Mouse (Mus musculus) kidney, adult 2 months (tissue): Measurements from ENCODE around the gene Ilvbl. TPM values are rescaled to one million over a fixed set of nuclear protein-coding genes. Genes with fewer than 3 reads are reported as not detected.

Source experiments
- DNase-seq: peaks from one replicate; pipeline ENCODE4 v3.0.0; 2021
- H3K27ac ChIP-seq: fragments of 200-500 bp; 2 replicates; pipeline ENCODE4 v1.5.1; 2012; ENCODE audit warnings: low read depth, low read length, control low read depth, inconsistent platforms; ENCODE audit not compliant: insufficient read depth
- H3K27me3 ChIP-seq: fragments of 200-500 bp; replicated peaks from 2 replicates; pipeline ENCODE4 v1.6.1; 2012; ENCODE audit warnings: mild to moderate bottlenecking, moderate library complexity, low read length, inconsistent platforms; ENCODE audit not compliant: control insufficient read depth, insufficient read depth
- H3K36me3 ChIP-seq: fragments of 200-500 bp; 2 replicates; pipeline ENCODE4 v1.6.1; 2012; ENCODE audit warnings: mild to moderate bottlenecking, moderate library complexity, low read length, inconsistent platforms; ENCODE audit not compliant: control insufficient read depth, insufficient read depth
- H3K4me1 ChIP-seq: fragments of 200-500 bp; 2 replicates; pipeline ENCODE4 v1.6.1; 2011; ENCODE audit warnings: low read length; ENCODE audit not compliant: control insufficient read depth, insufficient read depth
- H3K4me3 ChIP-seq: fragments of 200-500 bp; 2 replicates; pipeline ENCODE4 v1.5.1; 2011; ENCODE audit warnings: mild to moderate bottlenecking, low read depth, low read length, control low read depth; ENCODE audit not compliant: insufficient read depth
- CTCF ChIP-seq: fragments of 200-500 bp; conservative IDR thresholded peaks from 2 replicates; pipeline ENCODE4 v1.5.1; 2011; ENCODE audit warnings: low read depth, mild to moderate bottlenecking, control low read depth, low read length, moderate library complexity, mixed read lengths; ENCODE audit not compliant: insufficient read depth, insufficient read length
- POLR2A ChIP-seq: fragments of 200-500 bp; IDR thresholded peaks from one replicate; pipeline ENCODE4 v1.6.1; 2011; ENCODE audit warnings: low read depth, low read length, control low read depth
- WGBS: fragments of 180-500 bp; shearing (Covaris S2); methylation state at CpG from one replicate; pipeline ENCODE4 v1.1.7; 2018; 5-methylcytosine and 5-hydroxymethylcytosine counted together
- polyA plus RNA-seq: library from polyadenylated mRNA; depleted of rRNA; stranded (reverse); fragments of >200 nt; gene quantifications from 2 replicates; pipeline ENCODE4 v1.2.3, GENCODE M21; 2012

The Ilvbl gene
- polyA plus RNA-seq, 1 experiment, result 60.6 TPM

DNA sequence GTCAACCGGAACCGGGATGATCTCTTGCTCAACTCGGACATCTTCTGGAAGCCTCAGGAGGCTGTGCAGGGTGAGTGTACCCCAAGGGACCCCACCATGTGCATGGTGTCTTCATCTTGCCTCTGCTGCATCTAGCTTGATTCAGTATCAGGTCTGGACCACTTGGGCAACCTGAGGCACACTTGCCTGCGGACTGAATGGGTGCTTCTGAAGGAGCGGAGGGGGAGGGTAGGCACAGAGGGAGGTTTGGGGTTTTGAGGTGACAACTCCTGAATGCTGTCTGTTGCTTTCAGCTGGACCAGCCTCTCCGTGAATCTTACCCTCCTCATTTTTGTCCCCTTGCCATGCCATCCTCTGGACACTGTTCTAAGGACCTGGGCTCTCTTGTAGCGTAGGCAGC is 7.0 kb downstream of the Ilvbl start:
- TF ChIP-seq POLR2A, result no peak
- TF ChIP-seq CTCF, result no peak
- Histone ChIP-seq H3K4me3 (no peak overlapping the region), H3K36me3 (peaks cover 4% of the 10 kb centered on the region; the same call in 1 of the 2 replicates), H3K27ac (no peak overlapping the region), H3K4me1 (no peaks in the 10 kb centered on the region), H3K27me3 (no peaks in the 10 kb centered on the region)
- DNase-seq, result no peak
- WGBS, result 91% methylated on average over 7 of the region's 7 CpGs

- H3K27ac ChIP-seq, result no peak overlapping the region
- 72% methylated on average over 9 of the region's 9 CpGs for WGBS
- TF ChIP-seq POLR2A (no peak), CTCF (no peak)
Measured at GRCm38 (mm10) chr10:78583347-78583746, 9.2 kb downstream of the Ilvbl start.

GRCm38 (mm10) chr10:78583939-78584338 is 9.8 kb downstream of the Ilvbl start:
- TF ChIP-seq CTCF (no peak), POLR2A (no peak)
- no peak overlapping the region for H3K27ac ChIP-seq
- H3K4me3 ChIP-seq, result no peak overlapping the region
- peaks cover 4% of the 10 kb centered on the region; the same call in 1 of the 2 replicates for H3K36me3 ChIP-seq
- DNase-seq, result no peak
- 68% methylated on average over 3 of the region's 3 CpGs for WGBS
- no peaks in the 10 kb centered on the region for H3K27me3 ChIP-seq
- no peaks in the 10 kb centered on the region for H3K4me1 ChIP-seq

More at GRCm38 (mm10) chr10:78583347-78583746, 9.2 kb downstream of the Ilvbl start:
- no peak for DNase-seq
- Histone ChIP-seq H3K4me3 (no peak overlapping the region), H3K36me3 (peaks cover 4% of the 10 kb centered on the region; the same call in 1 of the 2 replicates), H3K4me1 (no peaks in the 10 kb centered on the region), H3K27me3 (no peaks in the 10 kb centered on the region)

- 89% methylated on average over 1 of the region's 1 CpGs for WGBS
Measured at GRCm38 (mm10) chr10:78584996-78585395, 10.8 kb downstream of the Ilvbl start.

DNA sequence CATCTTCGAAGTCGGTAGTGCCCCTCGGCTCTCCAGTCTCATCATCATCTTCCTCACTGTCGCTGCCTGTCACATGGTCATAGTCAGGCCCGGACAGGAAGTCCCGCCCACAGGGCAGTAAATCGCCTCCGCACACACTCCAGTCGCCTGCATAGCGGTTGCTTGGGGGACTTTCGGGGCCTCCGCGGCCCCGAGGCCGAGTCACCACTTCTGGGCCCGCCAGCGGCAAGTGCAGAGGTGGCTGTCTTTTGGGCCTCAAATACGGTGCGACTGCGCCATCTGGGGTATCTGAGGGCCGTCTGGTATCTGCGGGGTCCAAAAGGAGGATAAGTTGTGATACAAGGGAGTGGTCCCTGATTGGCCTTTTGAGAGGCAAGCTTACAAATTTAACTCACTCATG is 11.5 kb downstream of the Ilvbl start:
- 84% methylated on average over 22 of the region's 22 CpGs for WGBS
- no peak for TF ChIP-seq POLR2A
- no peak for TF ChIP-seq CTCF
- no peak for DNase-seq
- Histone ChIP-seq H3K36me3 (peaks cover 4% of the 10 kb centered on the region; the same call in 1 of the 2 replicates), H3K27me3 (no peaks in the 10 kb centered on the region), H3K27ac (no peak overlapping the region), H3K4me1 (no peaks in the 10 kb centered on the region), H3K4me3 (no peak overlapping the region)

More at GRCm38 (mm10) chr10:78584996-78585395, 10.8 kb downstream of the Ilvbl start:
- Histone ChIP-seq H3K4me3 (no peak overlapping the region), H3K4me1 (no peaks in the 10 kb centered on the region), H3K27ac (no peak overlapping the region), H3K36me3 (peaks cover 4% of the 10 kb centered on the region; the same call in 1 of the 2 replicates), H3K27me3 (no peaks in the 10 kb centered on the region)
- TF ChIP-seq POLR2A (no peak), CTCF (no peak)
- DNase-seq, result no peak

GRCm38 (mm10) chr10:78586026-78586425 is 11.9 kb downstream of the Ilvbl start:
- 96% methylated on average over 13 of the region's 13 CpGs for WGBS
- TF ChIP-seq POLR2A, result no peak
- no peak for TF ChIP-seq CTCF
- Histone ChIP-seq H3K4me1 (no peaks in the 10 kb centered on the region), H3K36me3 (peaks cover 4% of the 10 kb centered on the region; the same call in 1 of the 2 replicates), H3K27me3 (no peaks in the 10 kb centered on the region), H3K4me3 (no peak overlapping the region), H3K27ac (no peak overlapping the region)
- no peak for DNase-seq

DNA sequence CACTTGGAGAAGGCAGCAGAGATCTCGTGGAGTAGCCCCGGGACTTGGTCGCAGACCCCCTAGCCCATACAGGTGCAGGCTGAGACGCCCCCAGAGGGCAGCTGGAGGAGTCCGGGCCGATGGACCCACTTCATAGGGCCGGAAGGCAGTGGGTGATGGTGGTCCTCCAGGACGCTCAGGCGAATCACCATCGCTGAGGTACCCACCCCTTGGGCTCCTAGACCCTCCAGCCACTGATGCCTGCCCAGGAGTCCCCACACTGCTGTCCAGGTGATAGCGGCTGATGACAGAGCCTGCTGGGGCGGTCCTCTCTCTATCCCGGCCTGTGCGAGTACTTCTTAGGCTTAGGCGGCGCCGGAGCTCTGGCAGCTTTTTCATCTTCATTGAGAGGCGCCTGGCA is 15.1 kb downstream of the Ilvbl start:
- no peak for TF ChIP-seq POLR2A
- Histone ChIP-seq H3K4me1 (peaks cover 8% of the 10 kb centered on the region; the same call in 1 of the 2 replicates), H3K27me3 (no peaks in the 10 kb centered on the region), H3K4me3 (no peak overlapping the region), H3K27ac (no peak overlapping the region), H3K36me3 (peaks cover 4% of the 10 kb centered on the region; the same call in 1 of the 2 replicates)
- 99% methylated on average over 18 of the region's 18 CpGs for WGBS
- no peak for DNase-seq

- no peak for DNase-seq
- Histone ChIP-seq H3K36me3 (peaks cover 4% of the 10 kb centered on the region; the same call in 1 of the 2 replicates), H3K27ac (no peak overlapping the region), H3K4me3 (no peak overlapping the region), H3K27me3 (no peaks in the 10 kb centered on the region), H3K4me1 (peaks cover 8% of the 10 kb centered on the region; the same call in 1 of the 2 replicates)
- 94% methylated on average over 8 of the region's 8 CpGs for WGBS
- TF ChIP-seq POLR2A (no peak), CTCF (no peak)
Measured at GRCm38 (mm10) chr10:78589901-78590300, 15.8 kb downstream of the Ilvbl start.
